Mouse (Mus musculus): ENCODE data around the gene Camta1. TPM values are rescaled to one million over a fixed set of nuclear protein-coding genes. Genes with fewer than 3 reads are reported as not detected.

Gene Camta1
- polyA plus RNA-seq, 1 experiment = 124 TPM

DNA sequence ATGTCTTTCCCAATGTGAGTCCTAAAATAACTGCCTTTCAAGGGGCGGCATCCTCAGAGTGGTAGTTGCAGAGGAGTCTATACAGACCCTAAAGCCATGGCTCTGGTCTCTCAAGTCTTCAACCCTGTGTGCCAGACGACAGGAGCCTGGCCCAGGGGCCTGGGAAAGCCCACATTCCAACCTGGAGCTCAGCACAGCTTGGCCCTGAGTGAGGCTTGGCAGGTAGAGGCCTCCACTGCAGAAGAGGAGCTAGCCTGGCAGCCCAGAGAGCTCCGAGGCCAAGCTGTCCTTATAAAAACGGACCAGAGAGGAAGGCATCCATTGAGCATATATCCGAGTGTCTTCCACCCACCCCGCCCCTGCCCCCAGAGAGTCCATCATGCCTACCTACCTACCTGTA lies 452.4 kb downstream of the Camta1 start:
- DNase-seq (ENCODE audit: extremely low spot score in 1 of 2, low spot score in 1 of 2) = no peak

DNA sequence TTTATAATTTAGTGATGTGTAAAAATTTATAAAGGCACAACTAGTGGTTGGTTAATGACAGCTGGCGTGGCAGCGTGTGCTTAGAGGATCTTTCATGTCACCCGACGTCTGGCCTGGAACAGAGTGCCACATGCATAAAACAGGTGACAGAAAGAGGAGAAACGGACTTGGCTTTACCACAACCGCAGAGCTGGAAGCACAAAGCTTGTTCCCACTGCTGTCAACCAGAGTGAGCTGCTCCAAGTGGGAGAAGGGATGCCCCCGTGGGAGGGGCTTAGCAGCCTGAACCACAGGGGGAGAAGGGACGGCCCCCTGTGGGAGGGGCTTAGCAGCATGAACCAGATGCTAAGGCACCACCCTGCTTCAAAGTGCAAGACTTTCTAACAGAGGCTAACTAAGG lies 452.9 kb downstream of the Camta1 start:
- DNase-seq (ENCODE audit: extremely low spot score in 1 of 2, low spot score in 1 of 2) = no peak

DNA sequence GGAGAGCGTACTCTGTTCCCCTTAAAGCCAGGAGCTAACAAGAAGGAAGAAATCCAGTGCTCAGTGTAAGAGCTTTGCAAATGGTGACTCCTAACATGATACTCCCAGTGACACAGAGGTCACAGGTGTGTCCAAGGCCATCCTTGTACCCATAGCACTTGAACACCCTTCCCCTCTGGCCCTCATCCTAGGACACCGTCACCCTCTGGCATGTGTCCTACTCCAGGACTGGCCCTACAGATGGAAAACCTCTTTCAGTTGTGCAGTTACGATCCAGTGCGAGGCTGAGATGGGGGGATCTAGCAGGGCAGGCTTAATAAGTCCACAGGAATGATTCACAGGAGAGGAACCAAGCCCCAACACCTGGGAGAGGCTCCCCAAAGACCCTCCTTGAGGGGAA lies 453.4 kb downstream of the Camta1 start:
- no peak for DNase-seq (ENCODE audit: extremely low spot score in 1 of 2, low spot score in 1 of 2)

DNA sequence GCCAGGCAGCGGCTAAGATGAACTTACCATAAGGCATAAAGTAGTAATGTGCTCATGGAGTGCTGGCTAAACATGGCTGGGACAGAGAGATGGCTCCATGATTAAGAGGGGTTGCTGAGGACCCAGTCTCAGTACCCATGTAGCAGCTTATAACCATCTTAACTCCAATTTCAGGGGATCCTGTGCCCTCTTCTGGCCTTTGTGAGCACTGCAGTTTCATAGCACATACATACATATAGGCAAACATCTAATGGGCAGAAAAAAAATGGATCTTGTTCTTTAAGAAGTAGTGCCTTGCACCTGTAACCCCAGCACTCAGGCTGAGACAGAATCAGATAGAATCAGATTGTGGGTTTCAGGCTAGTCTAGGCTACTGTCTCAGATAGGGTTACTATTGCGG lies 454.5 kb downstream of the Camta1 start:
- DNase-seq (ENCODE audit: extremely low spot score in 1 of 2, low spot score in 1 of 2) = no peak

DNA sequence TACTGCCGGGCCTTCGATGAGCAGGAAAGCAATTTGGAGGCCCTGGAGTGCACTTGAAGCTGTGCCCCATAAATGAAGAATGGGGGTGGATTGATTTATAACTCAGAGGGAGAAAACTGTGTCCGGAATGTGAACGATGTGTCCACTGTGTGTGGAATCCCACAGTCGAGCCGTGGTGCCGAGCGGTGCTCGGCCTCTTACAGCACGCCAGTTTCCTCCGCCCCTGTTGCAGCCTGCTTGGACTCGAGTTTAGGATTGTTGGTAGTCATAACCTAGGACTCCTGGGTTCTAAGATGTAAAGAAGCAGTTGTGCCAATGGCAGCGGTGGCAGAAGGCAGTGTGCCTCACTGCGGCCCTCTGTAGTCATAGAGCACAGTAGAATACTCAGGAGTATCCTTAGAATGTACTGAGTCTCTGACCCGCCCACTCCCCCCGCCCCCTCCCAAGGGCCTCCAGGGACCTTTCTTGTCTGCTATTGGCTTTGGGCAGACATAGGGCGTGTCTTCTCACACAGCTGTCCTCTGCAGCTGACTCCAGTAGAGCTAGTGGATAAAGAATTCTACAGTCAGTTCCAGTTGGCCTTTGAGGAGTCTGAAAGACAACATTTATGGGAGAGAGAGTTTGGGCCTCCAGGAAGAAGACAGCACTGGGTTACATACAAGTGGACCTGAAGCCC lies 457.0 kb downstream of the Camta1 start:
- DNase-seq (ENCODE audit: extremely low spot score in 1 of 2, low spot score in 1 of 2) = no peak

DNA sequence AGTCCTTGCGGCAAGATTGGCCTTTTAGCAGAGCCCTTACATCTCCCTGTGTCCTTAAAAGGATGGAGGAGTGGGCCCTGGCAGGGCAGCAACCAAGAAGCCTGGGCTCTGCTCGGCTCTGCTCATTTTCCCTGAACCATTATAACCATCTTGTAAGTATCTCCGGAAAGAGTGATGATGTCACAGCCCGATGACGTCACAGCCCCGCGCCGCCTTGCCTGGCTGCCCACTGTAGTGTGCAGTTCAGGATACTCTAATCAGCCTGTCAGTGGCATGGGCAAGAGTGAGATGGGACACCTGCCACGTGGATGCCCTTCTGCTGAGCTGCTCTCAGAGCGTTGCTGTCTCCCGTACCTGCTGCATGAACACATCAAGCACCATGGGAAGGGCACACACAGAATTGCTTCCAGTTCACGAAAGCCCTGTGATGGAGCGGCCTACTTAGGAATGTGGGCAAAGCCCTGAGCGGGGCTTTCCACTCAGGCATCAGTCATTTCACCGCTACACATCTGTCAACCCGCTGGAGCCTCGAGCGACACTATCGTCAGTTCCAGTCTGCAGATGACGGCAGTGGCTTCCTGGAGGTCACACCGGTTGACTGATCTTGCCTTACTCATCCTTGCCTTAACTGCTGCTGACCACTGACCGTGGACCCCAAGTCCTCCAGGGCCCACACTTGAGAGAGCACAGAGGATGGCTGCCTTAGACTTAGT lies 459.8 kb downstream of the Camta1 start:
- no peak for DNase-seq (ENCODE audit: extremely low spot score in 1 of 2, low spot score in 1 of 2)

DNA sequence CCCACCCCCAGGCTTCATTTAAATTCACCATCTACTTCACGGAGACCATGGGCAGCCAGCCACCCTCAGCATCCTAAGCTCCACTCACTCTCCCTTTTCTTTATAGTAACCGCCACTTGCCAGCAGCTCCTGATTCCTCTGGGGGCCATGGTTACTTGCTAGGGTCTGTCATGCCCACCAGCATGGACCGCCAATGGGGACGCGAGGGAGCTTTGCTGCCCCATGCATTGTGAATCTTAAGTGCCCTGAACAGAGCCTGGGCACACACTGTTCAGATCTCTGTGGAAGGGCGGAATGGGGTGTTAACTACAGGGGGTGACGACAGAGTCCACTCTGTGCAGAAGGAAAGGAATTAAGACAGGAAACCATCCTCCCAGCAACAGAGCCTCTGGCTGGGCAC lies 465.1 kb downstream of the Camta1 start:
- DNase-seq (ENCODE audit: extremely low spot score in 1 of 2, low spot score in 1 of 2) = no peak

DNA sequence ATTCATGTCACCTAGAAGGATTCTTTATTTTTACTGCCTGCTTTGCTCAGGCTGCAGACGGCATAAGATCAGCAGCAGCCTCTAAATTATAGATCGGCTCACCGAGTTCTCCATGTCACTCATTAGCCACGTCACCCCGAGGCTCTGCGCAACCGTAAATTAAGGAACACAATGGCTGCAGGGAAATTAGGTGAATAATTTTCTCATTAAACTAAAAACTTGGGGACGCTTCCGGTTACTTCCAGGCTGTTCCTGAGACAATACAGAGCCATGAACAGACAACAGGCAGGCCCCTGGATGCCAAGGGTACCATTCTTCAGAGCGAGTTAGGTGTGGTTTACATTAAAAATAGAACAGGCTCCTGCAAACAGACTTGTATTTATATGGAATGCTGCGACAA lies 472.3 kb downstream of the Camta1 start:
- DNase-seq (ENCODE audit: extremely low spot score in 1 of 2, low spot score in 1 of 2) = no peak

DNA sequence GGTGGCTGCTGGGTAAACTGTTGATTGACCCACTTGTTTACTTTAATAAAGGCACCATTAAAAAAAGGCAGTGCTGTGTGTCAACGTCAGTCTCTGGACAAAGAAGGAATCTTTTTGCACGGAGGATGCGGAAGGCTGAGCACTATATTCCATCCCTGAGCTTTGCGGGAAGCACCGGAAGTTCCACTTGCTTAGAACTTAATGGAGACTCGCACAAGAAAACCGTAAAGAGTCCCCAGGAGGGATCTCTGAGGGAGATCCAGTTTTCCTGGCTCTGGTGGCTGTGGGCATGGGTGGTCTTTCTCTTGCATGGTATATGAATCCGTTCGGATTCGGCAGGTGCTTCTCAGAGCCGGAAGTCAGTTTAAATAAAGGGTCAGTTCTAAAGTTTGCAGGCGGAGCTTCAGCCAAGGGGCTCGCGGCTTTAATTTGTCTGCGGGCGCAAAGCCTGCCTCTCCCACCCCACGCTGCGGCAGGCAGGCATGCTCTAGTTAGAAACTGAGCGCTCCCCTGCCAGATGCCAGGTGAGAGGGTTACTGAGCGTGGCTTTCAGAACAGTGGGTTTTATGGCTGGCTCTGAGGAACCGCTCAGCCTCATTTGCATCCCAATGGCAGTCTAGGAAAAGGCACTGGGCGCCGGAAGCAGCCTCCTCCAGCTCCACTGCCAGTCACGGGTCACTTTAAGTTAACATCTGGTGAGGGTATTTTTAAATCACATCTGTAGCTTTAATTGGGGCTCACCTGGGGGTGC lies 474.8 kb downstream of the Camta1 start:
- no peak for DNase-seq (ENCODE audit: extremely low spot score in 1 of 2, low spot score in 1 of 2)

DNA sequence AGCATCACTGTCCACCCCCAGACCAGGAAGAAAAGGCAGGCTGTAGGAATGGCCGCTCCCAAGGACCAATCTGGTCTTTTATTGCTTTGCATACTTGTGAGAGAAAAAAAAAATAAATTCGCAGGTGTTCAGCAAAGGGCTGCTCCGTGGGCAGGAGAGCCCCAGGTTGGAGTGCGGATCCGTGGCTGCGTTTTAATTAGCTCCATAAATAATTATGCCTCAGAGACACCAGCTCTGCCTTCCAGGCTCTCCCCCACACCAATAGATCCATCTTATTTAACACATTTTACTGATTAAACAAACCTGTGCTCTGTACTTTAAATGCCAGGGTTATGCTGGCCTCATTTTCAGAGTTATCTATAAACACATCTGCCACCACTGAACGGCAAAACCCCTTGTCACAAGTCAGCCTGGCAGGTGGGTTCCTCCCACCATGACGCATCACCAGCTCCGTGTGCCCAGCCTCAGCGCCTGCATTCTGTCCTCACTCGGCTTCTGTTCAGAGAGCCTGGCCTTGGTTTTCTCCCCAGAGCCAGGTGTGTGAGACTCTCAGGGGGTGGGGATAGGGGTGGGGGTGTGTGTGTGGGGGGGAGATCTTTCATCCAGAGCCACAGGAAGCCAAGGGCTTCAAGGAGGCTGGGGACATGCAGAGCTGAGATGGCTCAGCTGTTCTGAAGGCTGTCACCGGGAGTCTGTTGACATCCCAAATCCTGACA lies 475.5 kb downstream of the Camta1 start:
- peak in 1 of 2 experiments; percentile 30 for DNase-seq (ENCODE audit: extremely low spot score in 1 of 2, low spot score in 1 of 2)

DNA sequence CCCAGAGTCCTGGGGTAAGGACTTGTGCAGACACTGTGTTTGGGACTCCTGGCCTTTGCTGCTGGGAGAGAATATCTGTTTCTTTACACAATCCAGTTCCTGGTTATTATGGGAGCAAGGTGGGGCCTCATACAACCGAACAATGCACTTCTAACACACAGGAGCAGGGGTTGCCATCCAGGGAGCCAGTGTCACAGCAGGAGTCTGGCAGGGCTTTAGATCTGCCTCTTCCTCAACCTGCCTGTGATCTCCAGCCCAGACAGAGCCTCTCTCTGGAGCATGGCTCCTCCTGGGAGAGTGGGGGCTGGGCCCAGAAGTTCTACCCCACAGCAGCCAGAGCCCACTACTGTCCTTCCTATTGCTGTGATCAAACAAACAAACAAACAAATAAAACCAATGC lies 483.9 kb downstream of the Camta1 start:
- DNase-seq (ENCODE audit: extremely low spot score in 1 of 2, low spot score in 1 of 2) = no peak

DNA sequence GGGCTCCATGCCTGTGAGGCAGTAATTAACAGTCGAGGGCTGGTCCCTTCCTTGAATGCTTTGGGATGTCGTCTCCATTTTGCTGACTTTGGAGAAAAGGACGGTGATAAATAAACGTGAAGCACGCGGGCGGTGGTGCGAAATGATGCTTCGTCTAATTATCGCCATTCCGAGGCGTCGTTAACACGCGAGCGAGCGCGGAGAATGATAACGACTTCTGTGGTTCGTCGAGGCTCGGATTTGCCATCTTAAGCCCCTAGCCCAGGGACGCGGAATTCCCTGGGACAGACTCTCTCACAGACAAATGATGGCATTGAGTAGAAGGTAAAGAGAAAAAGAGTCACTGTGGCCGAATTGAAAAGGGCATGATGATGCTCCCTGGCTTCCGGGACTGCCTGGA lies 485.4 kb downstream of the Camta1 start:
- DNase-seq (ENCODE audit: extremely low spot score in 1 of 2, low spot score in 1 of 2) = no peak

DNA sequence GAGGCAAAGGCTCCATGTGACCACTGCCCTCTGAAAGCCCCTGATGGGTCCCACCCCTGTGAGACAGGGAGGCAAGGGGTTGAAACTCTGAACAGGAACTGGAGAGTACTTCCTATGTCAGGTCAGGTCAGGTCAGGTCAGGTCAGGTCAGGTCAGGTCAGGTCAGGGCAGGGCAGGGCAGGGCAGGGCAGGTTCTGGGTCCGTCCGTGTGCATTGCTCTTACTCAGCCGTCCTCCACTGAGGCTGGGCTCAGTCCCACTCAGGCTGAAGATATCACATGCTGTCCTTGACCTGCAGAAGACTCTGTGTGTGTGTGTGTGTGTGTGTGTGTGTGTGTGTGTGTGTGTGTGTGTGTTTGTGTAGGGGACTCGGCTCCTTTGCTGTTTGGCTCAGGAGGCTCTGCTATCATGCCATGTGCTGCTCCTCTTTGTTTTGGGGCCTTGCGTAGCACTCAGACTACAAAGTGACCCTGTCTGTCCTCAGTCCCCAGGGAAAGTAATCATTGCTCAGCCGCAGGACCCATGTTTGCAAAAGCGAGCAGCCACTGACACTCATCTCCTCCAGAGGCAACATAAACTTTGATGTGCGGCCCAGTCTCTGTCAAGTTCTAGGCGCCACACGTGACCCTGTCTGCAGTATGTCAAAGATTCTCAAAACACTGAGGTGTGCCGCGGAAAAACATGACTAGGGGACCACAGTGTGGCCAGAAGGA lies 488.7 kb downstream of the Camta1 start:
- DNase-seq (ENCODE audit: extremely low spot score in 1 of 2, low spot score in 1 of 2) = no peak

DNA sequence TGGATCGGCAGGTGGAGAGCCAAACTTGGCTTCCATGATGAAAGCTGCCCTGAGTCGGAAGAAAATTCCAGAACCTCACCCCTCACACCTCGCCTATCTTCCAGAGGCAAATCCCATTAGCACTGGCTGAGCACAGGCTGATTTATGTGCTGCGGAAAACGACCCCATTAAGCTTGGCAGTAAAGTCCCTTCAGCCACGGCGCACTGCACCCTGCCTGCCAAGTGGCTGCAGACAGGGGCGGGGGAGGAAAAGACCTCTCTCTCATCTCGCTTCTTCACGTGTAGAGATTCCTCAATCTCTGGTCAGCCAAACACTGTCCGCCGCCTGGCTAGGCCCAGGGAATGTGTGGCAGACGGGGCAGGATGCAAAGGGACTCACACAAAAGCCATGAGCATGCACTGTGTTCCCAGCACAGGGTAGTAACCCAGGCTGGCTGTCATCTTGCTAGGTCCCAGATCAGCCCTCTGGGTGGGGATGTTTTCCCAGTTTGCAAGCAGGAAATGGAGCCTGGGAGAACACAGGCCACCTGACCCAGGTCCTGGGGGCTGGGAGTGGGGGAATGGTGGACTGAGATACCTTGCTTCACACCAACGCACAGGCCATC lies 494.6 kb downstream of the Camta1 start:
- no peak for DNase-seq (ENCODE audit: extremely low spot score in 1 of 2, low spot score in 1 of 2)

DNA sequence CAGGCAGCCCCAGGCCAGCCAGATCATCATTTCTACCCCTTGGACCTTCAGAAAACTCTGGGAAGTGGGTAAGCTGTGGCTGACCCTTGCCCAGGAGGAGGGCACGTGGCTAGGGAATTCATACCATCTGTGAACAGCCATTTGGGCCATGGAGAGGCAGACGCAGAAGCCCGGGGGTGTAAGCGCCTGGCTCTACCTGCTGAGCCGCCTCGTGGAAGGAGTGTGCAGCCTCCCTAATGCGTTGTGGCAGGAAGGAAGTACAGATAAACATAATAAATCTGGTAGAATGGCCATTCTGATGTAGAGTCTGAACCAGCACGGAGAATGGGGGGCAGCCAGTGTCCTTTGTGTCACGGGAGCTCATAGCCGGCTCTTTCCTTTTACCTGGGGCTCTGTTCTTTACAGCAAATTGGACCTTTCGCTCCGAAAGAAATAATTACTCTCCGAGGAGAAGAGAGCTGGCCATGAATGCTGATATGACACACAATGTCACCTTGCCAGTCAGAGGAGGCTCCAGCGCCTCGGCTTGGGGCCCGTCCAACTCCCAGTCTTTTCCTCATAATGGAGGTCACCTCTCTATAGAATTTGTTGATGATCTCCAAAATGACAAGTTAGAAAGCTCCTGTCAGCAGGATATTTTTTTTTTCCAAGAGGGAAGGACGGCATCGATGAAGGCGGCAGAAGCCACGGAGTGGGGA lies 500.6 kb downstream of the Camta1 start:
- no peak for DNase-seq (ENCODE audit: extremely low spot score in 1 of 2, low spot score in 1 of 2)

DNA sequence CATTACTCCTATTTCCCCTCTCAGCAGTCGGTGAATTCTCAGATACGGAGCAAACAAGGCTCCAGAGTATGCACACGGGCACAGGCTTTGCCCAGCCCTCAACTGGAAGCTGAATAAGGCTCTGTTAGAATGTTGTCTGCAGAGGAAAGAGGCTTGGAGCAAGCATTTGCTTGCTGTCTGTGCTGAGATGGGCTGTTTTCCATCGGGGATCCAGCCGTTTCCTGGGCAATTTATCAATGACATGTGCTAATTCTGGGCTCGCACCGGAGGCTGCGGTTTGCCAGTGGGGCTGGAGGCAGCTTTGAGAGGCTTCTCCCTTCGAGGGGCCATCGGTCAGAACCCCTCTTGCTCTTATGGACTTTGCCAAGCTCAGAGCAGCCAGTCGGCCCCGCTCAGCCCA lies 506.2 kb downstream of the Camta1 start:
- DNase-seq (ENCODE audit: extremely low spot score in 1 of 2, low spot score in 1 of 2) = peak in 1 of 2 experiments; percentile 15

DNA sequence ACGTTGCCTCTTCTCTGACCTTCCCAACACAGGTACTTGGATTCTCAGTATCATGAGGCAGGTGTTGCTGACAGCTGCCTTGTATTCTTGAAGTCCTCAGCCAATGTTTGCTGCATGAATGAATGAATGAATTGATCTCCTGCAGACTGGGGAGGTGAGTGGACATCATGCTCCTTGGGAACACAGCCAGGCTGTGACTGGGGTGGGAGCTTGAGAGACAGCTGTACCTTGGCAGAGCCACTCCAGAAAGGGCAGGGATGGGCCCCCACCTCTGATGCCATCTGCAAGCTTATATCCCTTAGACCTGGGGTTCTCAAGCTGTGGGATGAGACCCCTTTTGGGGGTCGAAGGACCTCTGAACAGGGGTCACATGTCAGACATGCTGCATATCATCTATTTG lies 508.9 kb downstream of the Camta1 start:
- no peak for DNase-seq (ENCODE audit: extremely low spot score in 1 of 2, low spot score in 1 of 2)

DNA sequence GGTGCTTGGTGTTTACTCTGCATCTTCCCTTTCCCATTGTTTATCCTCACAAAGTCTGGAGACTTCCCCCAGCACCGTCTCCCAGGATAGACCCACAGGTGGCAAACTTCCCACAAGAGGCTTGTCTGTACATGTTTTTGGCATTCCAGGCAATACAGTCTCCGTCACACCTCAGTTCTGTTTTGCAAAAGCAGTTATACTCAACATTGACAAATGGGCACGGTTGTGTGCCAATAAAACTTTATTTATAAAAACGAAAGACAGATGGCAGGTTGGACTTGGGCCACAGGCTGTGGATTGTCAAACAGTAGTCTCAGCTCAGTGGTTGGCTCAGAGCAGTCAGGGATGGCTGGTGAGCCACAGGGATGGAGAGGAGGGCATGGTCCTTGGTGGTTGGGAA lies 509.4 kb downstream of the Camta1 start:
- peak in 1 of 2 experiments; percentile 24 for DNase-seq (ENCODE audit: extremely low spot score in 1 of 2, low spot score in 1 of 2)

DNA sequence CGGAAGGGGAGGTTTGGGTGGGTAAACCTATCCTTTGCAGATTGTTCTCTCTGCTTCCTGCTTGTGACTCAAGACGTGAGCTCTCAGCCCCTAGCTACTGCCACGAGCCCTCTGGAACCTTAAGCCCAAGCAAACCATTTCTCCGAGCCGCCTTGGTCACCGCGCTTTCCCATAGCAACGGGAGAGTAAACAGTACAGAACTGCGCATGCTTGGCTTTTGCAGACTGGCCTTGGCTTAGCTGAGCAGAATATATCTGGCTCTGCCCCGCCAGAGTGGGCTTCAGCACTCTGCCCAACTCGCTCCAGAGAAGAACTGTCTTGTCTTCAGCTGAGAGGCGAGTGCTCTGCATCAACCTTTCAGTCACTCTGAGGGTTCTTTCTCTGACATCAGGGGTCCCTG lies 509.9 kb downstream of the Camta1 start:
- peak in 1 of 2 experiments; percentile 27 for DNase-seq (ENCODE audit: extremely low spot score in 1 of 2, low spot score in 1 of 2)
